Mouse (Mus musculus) C2C12 (cell line): ENCODE results near the gene Ddx52.

Source experiments
- CEBPB ChIP-seq: IDR thresholded peaks from one replicate; pipeline ENCODE4 v1.6.1; 2011; ENCODE audit warnings: low read depth, mild to moderate bottlenecking, control low read depth, moderate library complexity
- CTCF ChIP-seq: IDR thresholded peaks from one replicate; pipeline ENCODE4 v1.5.1; 2011; ENCODE audit not compliant: control insufficient read depth, insufficient read depth, insufficient read length
- FOSL1 ChIP-seq: IDR thresholded peaks from one replicate; pipeline ENCODE4 v1.8.0; 2011; ENCODE audit warnings: mild to moderate bottlenecking, low read length; ENCODE audit not compliant: poor library complexity, insufficient read depth, severe bottlenecking
- MAX ChIP-seq: IDR thresholded peaks from one replicate; pipeline ENCODE4 v1.6.1; 2011; ENCODE audit warnings: mild to moderate bottlenecking, control low read depth
- MYOD1 ChIP-seq: IDR thresholded peaks from one replicate; pipeline ENCODE4 v1.6.1; 2011; ENCODE audit warnings: low read depth; ENCODE audit not compliant: control insufficient read depth, insufficient read length
- MYOG ChIP-seq: IDR thresholded peaks from one replicate; pipeline ENCODE4 v1.6.1; 2011; ENCODE audit not compliant: control insufficient read depth, insufficient read length; ENCODE audit errors: extremely low read depth

GRCm38 (mm10) chr11:83974561-83975346 is 32.9 kb downstream of the Ddx52 start:
- no peak for TF ChIP-seq CTCF
- TF ChIP-seq MAX, result no peak
- TF ChIP-seq MYOG, result no peak
- TF ChIP-seq CEBPB, result no peak
- no peak for TF ChIP-seq FOSL1
- TF ChIP-seq MYOD1, result no peak
